Mouse (Mus musculus): ENCODE results near the gene Hist1h4n.

- no peak for TF ChIP-seq CTCF (IDR thresholded peaks at IDR 0.05; ENCODE audit: low read depth, low read length)
- no peak for TF ChIP-seq GATA1 (IDR thresholded peaks at IDR 0.05; ENCODE audit: borderline replicate concordance, low read length)
- no peak for TF ChIP-seq POLR2AphosphoS5 (IDR thresholded peaks at IDR 0.05; ENCODE audit: insufficient replicate concordance, low read depth, low read length)
- no peak for TF ChIP-seq TAL1 (conservative IDR thresholded peaks at IDR 0.05; ENCODE audit: low read depth, low read length)
Observed at GRCm38 (mm10) chr13:21784311-21784710, 47.7 kb downstream of the Hist1h4n start.

All from G1E (cell line).